Mouse (Mus musculus): ENCODE results near the gene Noct. TPM values are rescaled to one million over a fixed set of nuclear protein-coding genes. Genes with fewer than 3 reads are reported as not detected.
"Not testable (repeated sequence)": the region's sequence is repeated elsewhere in the genome, so short reads cannot be mapped to it uniquely, and the experiment has no call there.

Noct gene
- polyA plus RNA-seq, 1 experiment from 2014 or later, result 35.6 TPM

GRCm38 (mm10) chr3:51206521-51206920 lies 17.7 kb upstream of the Noct start:
- H3K27ac ChIP-seq (replicated peaks), result no peak overlapping the region
- no peaks in the 10 kb centered on the region for H3K9me3 ChIP-seq (replicated peaks)
- WGBS, result 57% methylated on average over 7 of the region's 7 CpGs
- H3K27me3 ChIP-seq (replicated peaks), result no peaks in the 10 kb centered on the region
- H3K4me2 ChIP-seq, result no peak overlapping the region
- ATAC-seq (ENCODE audit: low FRiP score), result peak; percentile 71
- no peaks in the 10 kb centered on the region for H3K36me3 ChIP-seq
- no peak overlapping the region for H3K4me3 ChIP-seq (replicated peaks)
- H3K4me1 ChIP-seq, result peaks cover 4% of the 10 kb centered on the region; the same call in 1 of the 2 replicates
- no peak overlapping the region for H3K9ac ChIP-seq (replicated peaks)

GRCm38 (mm10) chr3:51208633-51209032 lies 15.6 kb upstream of the Noct start:
- Histone ChIP-seq H3K36me3 (no peaks in the 10 kb centered on the region), H3K9me3 (replicated peaks) (no peaks in the 10 kb centered on the region), H3K9ac (replicated peaks) (no peak overlapping the region), H3K27ac (replicated peaks) (no peak overlapping the region), H3K4me1 (peaks cover 4% of the 10 kb centered on the region; the same call in 1 of the 2 replicates), H3K4me2 (no peak overlapping the region), H3K27me3 (replicated peaks) (no peaks in the 10 kb centered on the region), H3K4me3 (replicated peaks) (no peak overlapping the region)
- WGBS, result 43% methylated on average over 5 of the region's 5 CpGs
- ATAC-seq (ENCODE audit: low FRiP score), result no peak

- no peak for ATAC-seq (ENCODE audit: low FRiP score)
- H3K4me2 ChIP-seq, result no peak overlapping the region
- no peaks in the 10 kb centered on the region for H3K27me3 ChIP-seq (replicated peaks)
- no peak overlapping the region for H3K4me3 ChIP-seq (replicated peaks)
- no peak overlapping the region for H3K9ac ChIP-seq (replicated peaks)
- H3K9me3 ChIP-seq (replicated peaks), result no peaks in the 10 kb centered on the region
- WGBS, result 90% methylated on average over 7 of the region's 7 CpGs
- H3K27ac ChIP-seq (replicated peaks), result no peak overlapping the region
- H3K36me3 ChIP-seq, result no peaks in the 10 kb centered on the region
- H3K4me1 ChIP-seq, result peaks cover 4% of the 10 kb centered on the region; the same call in 1 of the 2 replicates
Observed at GRCm38 (mm10) chr3:51209503-51210314, 14.5 kb upstream of the Noct start.

- H3K4me1 ChIP-seq, result peaks cover 4% of the 10 kb centered on the region; the same call in 1 of the 2 replicates
- H3K27me3 ChIP-seq (replicated peaks), result no peaks in the 10 kb centered on the region
- no peaks in the 10 kb centered on the region for H3K36me3 ChIP-seq
- H3K4me3 ChIP-seq (replicated peaks), result no peak overlapping the region
- no peak for ATAC-seq (ENCODE audit: low FRiP score)
- no peak overlapping the region for H3K27ac ChIP-seq (replicated peaks)
- H3K9ac ChIP-seq (replicated peaks), result no peak overlapping the region
- H3K9me3 ChIP-seq (replicated peaks), result no peaks in the 10 kb centered on the region
- no peak overlapping the region for H3K4me2 ChIP-seq
- 99% methylated on average over 3 of the region's 3 CpGs for WGBS
Observed at GRCm38 (mm10) chr3:51210485-51210884, 13.8 kb upstream of the Noct start.

- H3K27me3 ChIP-seq (replicated peaks), result no peaks in the 10 kb centered on the region
- no peaks in the 10 kb centered on the region for H3K9me3 ChIP-seq (replicated peaks)
- H3K27ac ChIP-seq (replicated peaks), result no peak overlapping the region
- WGBS, result 96% methylated on average over 3 of the region's 3 CpGs
- H3K9ac ChIP-seq (replicated peaks), result no peak overlapping the region
- ATAC-seq (ENCODE audit: low FRiP score), result no peak
- no peaks in the 10 kb centered on the region for H3K36me3 ChIP-seq
- H3K4me3 ChIP-seq (replicated peaks), result no peak overlapping the region
- H3K4me2 ChIP-seq, result no peak overlapping the region
- no peaks in the 10 kb centered on the region for H3K4me1 ChIP-seq
Observed at GRCm38 (mm10) chr3:51213111-51213510, 11.1 kb upstream of the Noct start.

GRCm38 (mm10) chr3:51215681-51216080 lies 8.6 kb upstream of the Noct start:
- no peak overlapping the region for H3K4me3 ChIP-seq (replicated peaks)
- H3K9ac ChIP-seq (replicated peaks), result no peak overlapping the region
- H3K4me2 ChIP-seq, result no peak overlapping the region
- no peaks in the 10 kb centered on the region for H3K36me3 ChIP-seq
- no peaks in the 10 kb centered on the region for H3K27me3 ChIP-seq (replicated peaks)
- no peaks in the 10 kb centered on the region for H3K4me1 ChIP-seq
- H3K9me3 ChIP-seq (replicated peaks), result no peaks in the 10 kb centered on the region
- no peak overlapping the region for H3K27ac ChIP-seq (replicated peaks)
- WGBS, result 77% methylated on average over 6 of the region's 6 CpGs
- ATAC-seq (ENCODE audit: low FRiP score), result no peak

- WGBS, result 78% methylated on average over 6 of the region's 10 CpGs
- H3K27me3 ChIP-seq (replicated peaks); H3K36me3 ChIP-seq; H3K4me2 ChIP-seq; H3K9ac ChIP-seq (replicated peaks); H3K4me3 ChIP-seq (replicated peaks); H3K9me3 ChIP-seq (replicated peaks); ATAC-seq (ENCODE audit: low FRiP score); H3K4me1 ChIP-seq; H3K27ac ChIP-seq (replicated peaks): not testable (repeated sequence)
Observed at GRCm38 (mm10) chr3:51216351-51216750, 7.9 kb upstream of the Noct start.

- not testable (repeated sequence) for H3K4me2 ChIP-seq; H3K4me3 ChIP-seq (replicated peaks); H3K9me3 ChIP-seq (replicated peaks); H3K27me3 ChIP-seq (replicated peaks); H3K36me3 ChIP-seq; H3K4me1 ChIP-seq; ATAC-seq (ENCODE audit: low FRiP score); H3K27ac ChIP-seq (replicated peaks); H3K9ac ChIP-seq (replicated peaks)
- 89% methylated on average over 6 of the region's 6 CpGs for WGBS
Observed at GRCm38 (mm10) chr3:51218385-51218784, 5.9 kb upstream of the Noct start.

- ATAC-seq (ENCODE audit: low FRiP score), result no peak
- no peaks in the 10 kb centered on the region for H3K36me3 ChIP-seq
- WGBS, result 95% methylated on average over 5 of the region's 5 CpGs
- H3K4me2 ChIP-seq, result no peak overlapping the region
- no peak overlapping the region for H3K9ac ChIP-seq (replicated peaks)
- H3K4me3 ChIP-seq (replicated peaks), result no peak overlapping the region
- H3K27ac ChIP-seq (replicated peaks), result no peak overlapping the region
- peaks cover 14% of the 10 kb centered on the region for H3K4me1 ChIP-seq
- no peaks in the 10 kb centered on the region for H3K27me3 ChIP-seq (replicated peaks)
- no peaks in the 10 kb centered on the region for H3K9me3 ChIP-seq (replicated peaks)
Observed at GRCm38 (mm10) chr3:51219213-51219612, 5.0 kb upstream of the Noct start.

- H3K4me3 ChIP-seq (replicated peaks), result no peak overlapping the region
- no peaks in the 10 kb centered on the region for H3K9me3 ChIP-seq (replicated peaks)
- no peak overlapping the region for H3K9ac ChIP-seq (replicated peaks)
- H3K4me1 ChIP-seq, result peaks cover 19% of the 10 kb centered on the region
- no peak overlapping the region for H3K4me2 ChIP-seq
- H3K27ac ChIP-seq (replicated peaks), result no peak overlapping the region
- WGBS, result 69% methylated on average over 4 of the region's 4 CpGs
- H3K27me3 ChIP-seq (replicated peaks), result no peaks in the 10 kb centered on the region
- H3K36me3 ChIP-seq, result no peaks in the 10 kb centered on the region
- no peak for ATAC-seq (ENCODE audit: low FRiP score)
Observed at GRCm38 (mm10) chr3:51220846-51221245, 3.4 kb upstream of the Noct start.

- Histone ChIP-seq H3K36me3 (no peaks in the 10 kb centered on the region), H3K9ac (replicated peaks) (no peak overlapping the region), H3K4me2 (no peak overlapping the region), H3K4me1 (peaks cover 28% of the 10 kb centered on the region), H3K27ac (replicated peaks) (no peak overlapping the region), H3K4me3 (replicated peaks) (no peak overlapping the region), H3K9me3 (replicated peaks) (no peaks in the 10 kb centered on the region), H3K27me3 (replicated peaks) (no peaks in the 10 kb centered on the region)
- ATAC-seq (ENCODE audit: low FRiP score), result no peak
- WGBS, result 76% methylated on average over 8 of the region's 8 CpGs
Observed at GRCm38 (mm10) chr3:51221847-51222246, 2.4 kb upstream of the Noct start.

GRCm38 (mm10) chr3:51222302-51222701 lies 1.9 kb upstream of the Noct start:
- Histone ChIP-seq H3K27ac (replicated peaks) (no peak overlapping the region), H3K4me1 (peaks cover 32% of the 10 kb centered on the region), H3K4me3 (replicated peaks) (no peak overlapping the region), H3K36me3 (no peaks in the 10 kb centered on the region), H3K9me3 (replicated peaks) (no peaks in the 10 kb centered on the region), H3K27me3 (replicated peaks) (no peaks in the 10 kb centered on the region), H3K9ac (replicated peaks) (no peak overlapping the region), H3K4me2 (no peak overlapping the region)
- no peak for ATAC-seq (ENCODE audit: low FRiP score)
- 89% methylated on average over 6 of the region's 6 CpGs for WGBS

Measured in neural tube, embryonic 15.5 days (tissue).